8 mouse cellular contexts compared by ENCODE assay signal in the genomic region with DNA sequence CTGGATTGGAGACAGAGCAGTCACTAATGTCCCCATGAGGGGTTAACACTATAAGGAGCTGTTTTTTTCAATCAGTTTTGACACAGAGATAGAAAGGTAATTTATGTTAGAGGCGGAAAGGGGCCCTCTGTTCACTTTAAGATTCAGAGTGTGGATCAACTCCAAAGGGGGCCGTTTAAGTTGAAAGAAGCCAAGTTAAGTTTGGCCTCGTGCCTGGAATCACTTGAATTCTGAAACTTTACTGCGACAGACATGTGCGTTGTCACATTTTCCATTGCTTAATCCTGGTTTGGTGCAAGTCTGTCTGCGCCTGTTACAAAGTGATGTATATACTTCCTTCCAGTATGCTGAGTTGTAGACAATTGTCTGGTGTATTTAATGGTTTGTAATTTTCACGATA. TPM values are rescaled to one million over a fixed set of nuclear protein-coding genes. Genes with fewer than 3 reads are reported as not detected.
DNase-seq lines count a peak whose midpoint lies in the region; ATAC-seq and TF ChIP-seq lines count a peak whose summit lies in the region.

No protein-coding gene starts in this region.

- no peak for TF ChIP-seq POLR2A in CH12.LX (IDR thresholded peaks at IDR 0.05; ENCODE audit: low read depth, low read length)
- no peak for TF ChIP-seq POLR2A in cerebellum, adult 2 months (IDR thresholded peaks at IDR 0.05; ENCODE audit: borderline replicate concordance, insufficient read depth, low read length)

- H3K4me2 ChIP-seq in forebrain, embryonic 15.5 days (replicated peaks), result no peak overlapping the region
- no peak overlapping the region for H3K4me2 ChIP-seq in CH12.LX (ENCODE audit: insufficient read depth, low read depth, poor library complexity, severe bottlenecking)

- DNase-seq in forebrain, embryonic 10.5 days (ENCODE audit: extremely low spot score, low spot score), result no peak
- peak; percentile 9 for DNase-seq in CH12.LX (ENCODE audit: extremely low read depth)
- peak; percentile 18 for DNase-seq in gastrocnemius, postnatal 14 days
- peak; percentile 78 for DNase-seq in kidney, postnatal 10 days
- peak; percentile 4 for DNase-seq in telencephalon, adult 2 months (ENCODE audit: low read depth, low spot score)
- DNase-seq in cerebellum, adult 2 months, result no peak

- in situ Hi-C loops in CH12.LX (cut with MboI; ENCODE audit: low pct_ligation_motif_present, low pct_unique_long_range_greater_than_20kb, low sequenced_read_pairs), result no loop called here

- peak; percentile 80 for ATAC-seq in forebrain, embryonic 15.5 days (replicated peaks)
- ATAC-seq in inflammation-experienced regulatory T-cells, adult 6 months, result no peak

- H3K4me1 ChIP-seq in forebrain, embryonic 15.5 days, result peaks cover 33% of the 10 kb centered on the region
- H3K4me1 ChIP-seq in forebrain, embryonic 10.5 days, result peaks cover 28% of the 10 kb centered on the region
- H3K4me1 ChIP-seq in CH12.LX (ENCODE audit: control insufficient read depth in 1 of 2, insufficient read depth in 2 of 2), result no peaks in the 10 kb centered on the region
- H3K4me1 ChIP-seq in cerebellum, adult 2 months (ENCODE audit: control insufficient read depth, insufficient read depth, low read length), result no peaks in the 10 kb centered on the region

- WGBS in forebrain, embryonic 15.5 days, result 18% methylated on average over 7 of the region's 7 CpGs
- WGBS in forebrain, embryonic 10.5 days, result 79% methylated on average over 7 of the region's 7 CpGs
- 33% methylated on average over 7 of the region's 7 CpGs for WGBS in cerebellum, adult 2 months

- no peaks in the 10 kb centered on the region for H3K79me2 ChIP-seq in CH12.LX (replicated peaks; ENCODE audit: control insufficient read depth, extremely low read depth, insufficient read depth, poor library complexity, severe bottlenecking)

- no peak overlapping the region for H3K27ac ChIP-seq in forebrain, embryonic 15.5 days (replicated peaks)
- H3K27ac ChIP-seq in forebrain, embryonic 10.5 days, result no peak overlapping the region
- no peak overlapping the region for H3K27ac ChIP-seq in CH12.LX (ENCODE audit: insufficient read depth, low read depth)
- no peak overlapping the region for H3K27ac ChIP-seq in cerebellum, adult 2 months (ENCODE audit: insufficient read depth, low read length)

- no peak for TF ChIP-seq RAD21 in CH12.LX (IDR thresholded peaks at IDR 0.05; ENCODE audit: low read depth, low read length)

- dilution Hi-C loops in CH12.LX (cut with MboI; ENCODE audit: extremely low pct_ligation_motif_present, extremely low pct_unique_long_range_greater_than_20kb, low sequenced_read_pairs), result no loop called here

- H3K27me3 ChIP-seq in forebrain, embryonic 15.5 days, result no peaks in the 10 kb centered on the region
- H3K27me3 ChIP-seq in forebrain, embryonic 10.5 days (ENCODE audit: poor library complexity, severe bottlenecking), result no peaks in the 10 kb centered on the region
- no peaks in the 10 kb centered on the region for H3K27me3 ChIP-seq in CH12.LX (replicated peaks)
- no peaks in the 10 kb centered on the region; the same call in 1 of the 2 replicates for H3K27me3 ChIP-seq in cerebellum, adult 2 months (ENCODE audit: control insufficient read depth, insufficient read depth, low read length)

- no peak overlapping the region for H3K9ac ChIP-seq in forebrain, embryonic 15.5 days (replicated peaks)
- no peak overlapping the region for H3K9ac ChIP-seq in CH12.LX (ENCODE audit: insufficient read depth, low read depth)

- no peak overlapping the region for H3K4me3 ChIP-seq in forebrain, embryonic 15.5 days
- H3K4me3 ChIP-seq in forebrain, embryonic 10.5 days, result no peak overlapping the region
- H3K4me3 ChIP-seq in CH12.LX (replicated peaks in 1 of 3; ENCODE audit: low read depth in 2 of 3, low read length in 2 of 3, poor library complexity in 1 of 3), result no peak overlapping the region
- no peak overlapping the region for H3K4me3 ChIP-seq in cerebellum, adult 2 months (replicated peaks; ENCODE audit: insufficient read depth, low read depth, low read length)

- no peaks in the 10 kb centered on the region for H3K36me3 ChIP-seq in forebrain, embryonic 15.5 days
- H3K36me3 ChIP-seq in forebrain, embryonic 10.5 days (replicated peaks), result no peaks in the 10 kb centered on the region
- H3K36me3 ChIP-seq in CH12.LX (replicated peaks in 1 of 2; ENCODE audit: control insufficient read depth in 1 of 2, insufficient read depth in 1 of 2, low read length in 1 of 2), result no peaks in the 10 kb centered on the region

- TF ChIP-seq EP300 in CH12.LX (IDR thresholded peaks at IDR 0.05; ENCODE audit: low read length), result no peak

- no peaks in the 10 kb centered on the region for H3K9me3 ChIP-seq in forebrain, embryonic 15.5 days
- H3K9me3 ChIP-seq in forebrain, embryonic 10.5 days, result no peaks in the 10 kb centered on the region
- no peaks in the 10 kb centered on the region for H3K9me3 ChIP-seq in CH12.LX (replicated peaks; ENCODE audit: low read length)

- intact Hi-C loops in gastrocnemius, postnatal 14 days (cut with DNase I; ENCODE audit: low total_unique reads), result no loop called here

- no peak for TF ChIP-seq CTCF in CH12.LX (conservative IDR thresholded peaks at IDR 0.05 in 1 of 2, IDR thresholded peaks at IDR 0.05 in 1 of 2; ENCODE audit: low read depth in 2 of 2, low read length in 2 of 2)
- no peak for TF ChIP-seq CTCF in cerebellum, adult 2 months (IDR thresholded peaks at IDR 0.05; ENCODE audit: borderline replicate concordance, insufficient read depth, low read depth, low read length)

TF ChIP-seq in CH12.LX, 34 proteins besides CTCF, POLR2A, EP300 and RAD21:
- TF ChIP-seq HCFC1 (IDR thresholded peaks at IDR 0.05; ENCODE audit: low read depth, low read length) (no peak), ELF1 (IDR thresholded peaks at IDR 0.05; ENCODE audit: low read depth, low read length) (no peak), MAZ (IDR thresholded peaks at IDR 0.05; ENCODE audit: low read depth, low read length) (no peak), PAX5 (IDR thresholded peaks at IDR 0.05; ENCODE audit: low read length) (no peak), MAX (IDR thresholded peaks at IDR 0.05; ENCODE audit: low read length) (0 out of 2 replicates have a peak, but pooled peaks have one; percentile 58), UBTF (IDR thresholded peaks at IDR 0.05; ENCODE audit: low read depth, low read length) (no peak), GABPA (IDR thresholded peaks at IDR 0.05; ENCODE audit: insufficient replicate concordance, low read depth, low read length) (no peak), SMC3 (IDR thresholded peaks at IDR 0.05; ENCODE audit: low read depth, low read length) (no peak), E2F4 (IDR thresholded peaks at IDR 0.05; ENCODE audit: insufficient replicate concordance, low read depth, low read length) (no peak), USF1 (IDR thresholded peaks at IDR 0.05; ENCODE audit: low read depth, low read length) (no peak), ZKSCAN1 (IDR thresholded peaks at IDR 0.05; ENCODE audit: borderline replicate concordance, low read depth, low read length) (no peak), RCOR1 (conservative IDR thresholded peaks at IDR 0.05; ENCODE audit: low read depth, low read length) (no peak), KAT2A (IDR thresholded peaks at IDR 0.05; ENCODE audit: insufficient replicate concordance, low read length) (no peak), MYC (IDR thresholded peaks at IDR 0.05; ENCODE audit: low read depth, low read length) (no peak; the same call in 1 of the 2 replicates), JUND (conservative IDR thresholded peaks at IDR 0.05; ENCODE audit: low read depth, low read length) (peak; percentile 83), BHLHE40 (IDR thresholded peaks at IDR 0.05; ENCODE audit: low read depth, low read length) (peak; percentile 52), ZC3H11A (IDR thresholded peaks at IDR 0.05; ENCODE audit: low read depth, low read length) (no peak), TBP (conservative IDR thresholded peaks at IDR 0.05; ENCODE audit: low read depth, low read length) (no peak), CHD1 (IDR thresholded peaks at IDR 0.05; ENCODE audit: low read depth, low read length) (no peak), JUN (IDR thresholded peaks at IDR 0.05; ENCODE audit: insufficient read depth, low read depth, low read length) (peak; percentile 83), ZMIZ1 (IDR thresholded peaks at IDR 0.05; ENCODE audit: low read depth, low read length) (no peak), NRF1 (IDR thresholded peaks at IDR 0.05; ENCODE audit: low read depth, low read length) (no peak), MEF2A (IDR thresholded peaks at IDR 0.05; ENCODE audit: borderline replicate concordance, low read depth, low read length) (no peak), MAFK (IDR thresholded peaks at IDR 0.05; ENCODE audit: insufficient replicate concordance, low read length) (no peak), POLR2AphosphoS2 (IDR thresholded peaks at IDR 0.05; ENCODE audit: low read depth, low read length) (no peak), MXI1 (IDR thresholded peaks at IDR 0.05; ENCODE audit: low read depth, low read length) (no peak), IRF4 (IDR thresholded peaks at IDR 0.05; ENCODE audit: low read depth, low read length) (no peak), USF2 (conservative IDR thresholded peaks at IDR 0.05; ENCODE audit: low read depth, low read length) (no peak), ZNF384 (IDR thresholded peaks at IDR 0.05; ENCODE audit: low read depth, low read length) (no peak), TCF12 (IDR thresholded peaks at IDR 0.05; ENCODE audit: low read depth, low read length) (no peak), SIN3A (IDR thresholded peaks at IDR 0.05; ENCODE audit: low read length) (no peak)

RNA-seq across cellular contexts. Expression of gene Kcne4, which starts 3.0 kb away (rescaled TPM):
- polyA plus RNA-seq in forebrain, embryonic 15.5 days (2015; fragmentation: Nextera tagmentation; extraction: Ambion mirVana), result 1.3 and 1.4 TPM in 2 replicates
- polyA plus RNA-seq in forebrain, embryonic 10.5 days (2016; fragmentation: Nextera tagmentation; extraction: Ambion mirVana), result 0.09 and 0.32 TPM in 2 replicates
- total RNA-seq in CH12.LX (2012; rRNA removed), result not detected in 2 replicates
- total RNA-seq in CH12.LX (2014; rRNA removed), result not detected in 2 replicates
- not detected in 2 replicates for polyA plus RNA-seq in CH12.LX (2012; ENCODE audit: insufficient read length, low read depth)
- 1 to 10 TPM; 1.5 to 2.3 TPM for total RNA-seq in gastrocnemius, postnatal 14 days (2021)
- polyA plus RNA-seq in inflammation-experienced regulatory T-cells, adult 6 months (2017; shearing (Covaris generic)), result not detected
- polyA plus RNA-seq in cerebellum, adult 2 months (2012; rRNA removed), result 0.40 and 0.56 TPM in 2 replicates

Comparison
In these comparisons a context has a peak if more than half of its experiments do, and no peak if none do; other contexts are left out.
1. DNase-seq: peak in CH12.LX (single experiment), gastrocnemius, postnatal 14 days (single experiment), kidney, postnatal 10 days (single experiment) and telencephalon, adult 2 months (single experiment); none in forebrain, embryonic 10.5 days (single experiment) and cerebellum, adult 2 months (0 of 2).